Mouse (Mus musculus): Measurements from ENCODE around the gene Gm13306. TPM values are rescaled to one million over a fixed set of nuclear protein-coding genes. Genes with fewer than 3 reads are reported as not detected.

Gm13306 gene
- polyA plus RNA-seq, 1 experiment from 2014 or later: not detected

Other genes with a start within 250 kb of the Gm13306 start
- gene Gm21541, start 249.8 kb upstream of the Gm13306 start, polyA plus RNA-seq (2014; fragmentation: Nextera tagmentation; extraction: Ambion mirVana): not detected in 2 replicates
- 1.3 and 2.0 TPM in 2 replicates for gene Gm20878, start 211.9 kb upstream of the Gm13306 start, polyA plus RNA-seq (2014; fragmentation: Nextera tagmentation; extraction: Ambion mirVana)
- 0.33 and 0.40 TPM in 2 replicates for gene Fam205a4, start 187.4 kb upstream of the Gm13306 start, polyA plus RNA-seq (2014; fragmentation: Nextera tagmentation; extraction: Ambion mirVana)
- gene Gm21093, start 118.7 kb upstream of the Gm13306 start, polyA plus RNA-seq (2014; fragmentation: Nextera tagmentation; extraction: Ambion mirVana): not detected in 2 replicates
- gene Gm3893, start 62.2 kb upstream of the Gm13306 start, polyA plus RNA-seq (2014; fragmentation: Nextera tagmentation; extraction: Ambion mirVana): not detected in 2 replicates
- 1.1 TPM in 1 of 2 replicates, not detected in the other for gene Gm13304, start 38.6 kb upstream of the Gm13306 start, polyA plus RNA-seq (2014; fragmentation: Nextera tagmentation; extraction: Ambion mirVana)
- gene Gm13305, start 15.2 kb downstream of the Gm13306 start, polyA plus RNA-seq (2014; fragmentation: Nextera tagmentation; extraction: Ambion mirVana): 0.63 TPM in 1 of 2 replicates, not detected in the other
- gene Gm10600, start 87.2 kb downstream of the Gm13306 start, polyA plus RNA-seq (2014; fragmentation: Nextera tagmentation; extraction: Ambion mirVana): not detected in 2 replicates
- not detected in 2 replicates for gene Ccl21b, start 102.3 kb downstream of the Gm13306 start, polyA plus RNA-seq (2014; fragmentation: Nextera tagmentation; extraction: Ambion mirVana)
- not detected in 2 replicates for gene Gm21953, start 140.8 kb downstream of the Gm13306 start, polyA plus RNA-seq (2014; fragmentation: Nextera tagmentation; extraction: Ambion mirVana)
- gene Fam205a3, start 164.9 kb downstream of the Gm13306 start, polyA plus RNA-seq (2014; fragmentation: Nextera tagmentation; extraction: Ambion mirVana): not detected in 2 replicates

All from limb, embryonic 11.5 days (tissue).